Mouse (Mus musculus): ENCODE data around the gene Sf3a1.

DNA sequence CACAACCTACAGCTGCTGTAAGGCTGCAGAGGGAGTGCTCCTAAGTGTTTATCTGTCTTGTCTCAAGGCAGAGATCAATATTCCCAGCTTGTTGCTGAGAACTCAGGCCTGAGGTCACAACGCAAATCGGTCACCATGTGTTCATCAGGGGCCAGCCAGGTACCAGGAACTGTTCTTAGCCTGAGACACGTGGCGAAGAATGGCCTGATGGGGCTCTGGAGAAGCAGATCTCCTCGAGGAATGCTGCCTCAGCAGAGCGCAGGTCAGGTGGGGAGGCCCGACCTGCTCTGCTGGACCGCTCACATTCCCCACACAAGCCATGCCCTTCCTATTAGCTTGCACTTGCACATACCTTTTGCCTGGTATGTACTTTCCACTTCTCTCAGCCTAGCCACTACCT, 36.5 kb downstream of the Sf3a1 start:
- no peak for TF ChIP-seq CTCF (IDR thresholded peaks at IDR 0.05; ENCODE audit: insufficient read depth, low read depth, low read length)
- TF ChIP-seq POLR2A (IDR thresholded peaks at IDR 0.05; ENCODE audit: insufficient read depth, low read depth, low read length), result no peak

Data from olfactory bulb, adult 2 months (tissue).